Mouse (Mus musculus) hindbrain, embryonic 16.5 days (tissue): Measurements from ENCODE around the gene Ddx50. TPM values are rescaled to one million over a fixed set of nuclear protein-coding genes. Genes with fewer than 3 reads are reported as not detected.

Experiments used
- ATAC-seq: fragments of 200-750 bp; cut with Nextera tagmentation; 2 replicates; pipeline ENCODE4 v1.8.0; 2017; ENCODE audit warnings: moderate TSS enrichment, moderate library complexity
- H3K27ac ChIP-seq: fragments of 300-500 bp; sonication (generic); 2 replicates; pipeline ENCODE4 v1.5.1; 2014; ENCODE audit warnings: low read depth, mild to moderate bottlenecking, control low read depth, low read length, moderate library complexity
- H3K27me3 ChIP-seq: fragments of 300-500 bp; sonication (generic); replicated peaks from 2 replicates; pipeline ENCODE4 v1.6.1; 2014; ENCODE audit warnings: low read length; ENCODE audit not compliant: control insufficient read depth, insufficient read depth
- H3K36me3 ChIP-seq: fragments of 300-500 bp; sonication (generic); 2 replicates; pipeline ENCODE4 v1.6.1; 2014; ENCODE audit warnings: mild to moderate bottlenecking, low read length, moderate library complexity, mixed read lengths; ENCODE audit not compliant: control insufficient read depth, insufficient read depth
- H3K4me1 ChIP-seq: fragments of 300-500 bp; sonication (generic); 2 replicates; pipeline ENCODE4 v1.6.1; 2014; ENCODE audit warnings: low read depth, low read length; ENCODE audit not compliant: control insufficient read depth, insufficient read depth
- H3K4me2 ChIP-seq: fragments of 300-500 bp; sonication (generic); 2 replicates; pipeline ENCODE4 v1.6.1; 2014; ENCODE audit warnings: mild to moderate bottlenecking, low read length, control low read depth, moderate library complexity
- H3K4me3 ChIP-seq: fragments of 300-500 bp; sonication (generic); 2 replicates; pipeline ENCODE4 v1.5.1; 2014; ENCODE audit warnings: mild to moderate bottlenecking, low read length, control low read depth, moderate library complexity
- H3K9ac ChIP-seq: fragments of 300-500 bp; sonication (generic); 2 replicates; pipeline ENCODE4 v1.6.1; 2014; ENCODE audit warnings: low read depth, mild to moderate bottlenecking, control low read depth, low read length, moderate library complexity
- H3K9me3 ChIP-seq: fragments of 300-500 bp; sonication (generic); 2 replicates; pipeline ENCODE4 v1.6.1; 2014; ENCODE audit warnings: mild to moderate bottlenecking, low read length, moderate library complexity; ENCODE audit not compliant: control insufficient read depth
- WGBS: fragments of 180-500 bp; shearing (Covaris S2); extraction: QIAGEN DNeasy Blood & Tissue Kit; methylation state at CpG from one replicate; pipeline ENCODE4 v1.1.7; 2014; 5-methylcytosine and 5-hydroxymethylcytosine counted together
- polyA plus RNA-seq: library from polyadenylated mRNA; unstranded; fragments of >200 nt; fragmentation: Nextera tagmentation; extraction: Ambion mirVana; gene quantifications from 2 replicates; pipeline ENCODE4 v1.2.1, GENCODE M21; 2015

Ddx50 gene
- 76.3 and 82.0 TPM in 2 replicates for polyA plus RNA-seq

DNA sequence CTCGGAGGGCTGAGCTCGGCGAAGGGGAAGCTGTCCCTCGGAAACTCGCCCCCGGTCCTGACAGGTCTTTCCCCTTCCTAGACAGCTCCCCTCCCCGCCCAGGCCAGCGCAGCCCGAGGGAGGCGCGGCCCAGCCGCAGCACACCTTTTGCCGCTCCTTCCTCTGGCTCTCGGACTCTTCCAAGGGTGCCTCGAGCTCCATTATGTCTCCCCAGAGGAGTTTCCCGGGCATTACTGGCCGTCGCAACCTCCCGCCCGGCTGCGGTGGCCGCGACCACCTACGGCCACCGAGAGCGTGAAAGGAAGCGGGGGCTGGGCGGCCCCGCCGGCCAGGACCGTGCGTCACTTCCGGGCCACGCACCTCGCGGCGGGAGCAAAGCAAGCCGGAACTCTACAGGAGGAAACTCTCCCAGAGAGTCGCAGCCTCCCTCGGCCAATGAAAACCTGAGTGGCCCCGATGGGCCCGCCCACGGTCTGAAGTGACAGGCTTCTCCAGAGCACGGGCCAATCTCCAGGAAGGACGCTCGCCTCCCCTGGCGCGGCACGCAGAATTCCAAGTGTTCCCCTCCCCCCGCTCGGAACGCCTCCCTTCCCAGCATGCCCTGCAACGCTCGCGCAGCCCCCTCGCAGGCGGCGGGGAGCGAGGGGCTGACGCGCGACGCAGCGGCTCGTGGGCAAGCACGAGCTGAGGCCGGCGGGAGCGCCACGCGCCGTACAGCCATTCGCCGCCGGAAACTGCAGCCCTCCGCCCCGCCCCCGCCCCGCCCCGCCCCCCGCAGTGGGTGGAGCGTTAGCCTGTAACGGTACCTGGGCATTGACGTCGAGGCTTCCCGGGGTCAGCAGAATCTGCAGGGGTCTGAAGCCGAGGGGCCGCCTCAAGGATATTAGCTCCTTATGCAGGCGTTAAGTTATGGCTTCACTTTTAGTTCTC, at the start of gene Ddx50:
Gene Ddx50, minus strand, starts transcription at position 338 of the 930 bp plus-strand sequence.
- peak within 1 kb of the TSS; percentile 91 for H3K4me2 ChIP-seq
- H3K9ac ChIP-seq, result peak within 1 kb of the TSS; percentile 89
- ATAC-seq, result peak; percentile 100
- WGBS, result under 1% methylated on average over 81 of the region's 89 CpGs
- H3K27ac ChIP-seq, result peak within 1 kb of the TSS; percentile 96
- H3K27me3 ChIP-seq, result no peaks in the 10 kb centered on the region
- no peaks in the 10 kb centered on the region for H3K9me3 ChIP-seq
- peak within 1 kb of the TSS; percentile 87 for H3K4me3 ChIP-seq
- H3K4me1 ChIP-seq, result peaks cover 12% of the 10 kb centered on the region
- peaks cover 3% of the 10 kb centered on the region for H3K36me3 ChIP-seq

- Histone ChIP-seq H3K9me3 (no peaks in the 10 kb centered on the region), H3K9ac (no peak overlapping the region), H3K4me2 (no peak overlapping the region), H3K27me3 (peaks cover 5% of the 10 kb centered on the region; the same call in 1 of the 2 replicates), H3K4me1 (no peaks in the 10 kb centered on the region), H3K36me3 (no peaks in the 10 kb centered on the region), H3K4me3 (no peak overlapping the region), H3K27ac (no peak overlapping the region)
- ATAC-seq, result no peak
- 54% methylated on average over 8 of the region's 8 CpGs for WGBS
These were observed 41.8 kb upstream of the Ddx50 start for GRCm38 (mm10) chr10:62692771-62693170.

GRCm38 (mm10) chr10:62692244-62692643, 41.2 kb upstream of the Ddx50 start:
- WGBS, result 74% methylated on average over 3 of the region's 3 CpGs
- H3K9ac ChIP-seq, result no peak overlapping the region

GRCm38 (mm10) chr10:62687032-62687674, 36.1 kb upstream of the Ddx50 start:
- no peaks in the 10 kb centered on the region for H3K9me3 ChIP-seq
- H3K9ac ChIP-seq, result 0 out of 2 replicates have a peak overlapping the region, but pooled peaks have one; percentile 13
- peaks cover 7% of the 10 kb centered on the region; the same call in 1 of the 2 replicates for H3K27me3 ChIP-seq
- no peak overlapping the region for H3K4me3 ChIP-seq
- H3K27ac ChIP-seq, result peak overlapping the region; percentile 9
- ATAC-seq, result peak; percentile 92
- H3K36me3 ChIP-seq, result no peaks in the 10 kb centered on the region
- H3K4me2 ChIP-seq, result peak overlapping the region; percentile 26; the same call in 1 of the 2 replicates
- peaks cover 7% of the 10 kb centered on the region for H3K4me1 ChIP-seq
- 24% methylated on average over 15 of the region's 15 CpGs for WGBS

More at GRCm38 (mm10) chr10:62692244-62692643, 41.2 kb upstream of the Ddx50 start:
- Histone ChIP-seq H3K4me3 (no peak overlapping the region), H3K27ac (no peak overlapping the region), H3K9me3 (no peaks in the 10 kb centered on the region), H3K4me2 (no peak overlapping the region), H3K27me3 (peaks cover 5% of the 10 kb centered on the region; the same call in 1 of the 2 replicates), H3K36me3 (no peaks in the 10 kb centered on the region), H3K4me1 (peaks cover 4% of the 10 kb centered on the region)
- no peak for ATAC-seq

GRCm38 (mm10) chr10:62683043-62683442, 32.0 kb upstream of the Ddx50 start:
- Histone ChIP-seq H3K27ac (no peak overlapping the region), H3K4me1 (peaks cover 7% of the 10 kb centered on the region), H3K9ac (no peak overlapping the region), H3K27me3 (0 out of 2 replicates have a peak, but pooled peaks cover 3% of the 10 kb centered on the region), H3K4me2 (no peak overlapping the region), H3K36me3 (no peaks in the 10 kb centered on the region), H3K9me3 (no peaks in the 10 kb centered on the region; the same call in 1 of the 2 replicates), H3K4me3 (no peak overlapping the region)
- no peak for ATAC-seq
- WGBS, result 56% methylated on average over 5 of the region's 5 CpGs

DNA sequence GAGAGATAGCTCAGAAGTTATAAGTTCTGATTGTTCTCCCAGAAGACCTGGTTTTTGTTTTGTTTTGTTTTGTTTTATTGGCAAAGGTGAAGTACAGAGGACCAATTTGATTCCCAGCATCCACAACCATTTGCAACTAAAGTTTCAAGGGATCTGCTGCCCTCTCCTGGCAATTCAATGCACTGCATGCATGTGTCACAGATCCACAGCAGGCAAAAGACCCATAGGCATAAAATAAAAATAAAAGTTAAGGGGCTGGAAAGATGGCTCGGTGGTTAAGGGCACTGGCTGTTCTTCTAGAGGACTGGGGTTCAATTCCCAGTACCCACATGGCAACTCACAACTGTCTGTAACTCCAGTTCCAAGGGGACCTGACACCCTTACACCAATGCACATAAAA, 28.8 kb upstream of the Ddx50 start:
- 69% methylated on average over 1 of the region's 1 CpGs for WGBS
- Histone ChIP-seq H3K9me3 (no peaks in the 10 kb centered on the region; the same call in 1 of the 2 replicates), H3K27me3 (no peaks in the 10 kb centered on the region), H3K4me1 (no peaks in the 10 kb centered on the region), H3K27ac (no peak overlapping the region), H3K4me2 (no peak overlapping the region), H3K4me3 (no peak overlapping the region), H3K36me3 (no peaks in the 10 kb centered on the region), H3K9ac (no peak overlapping the region)
- ATAC-seq, result no peak

DNA sequence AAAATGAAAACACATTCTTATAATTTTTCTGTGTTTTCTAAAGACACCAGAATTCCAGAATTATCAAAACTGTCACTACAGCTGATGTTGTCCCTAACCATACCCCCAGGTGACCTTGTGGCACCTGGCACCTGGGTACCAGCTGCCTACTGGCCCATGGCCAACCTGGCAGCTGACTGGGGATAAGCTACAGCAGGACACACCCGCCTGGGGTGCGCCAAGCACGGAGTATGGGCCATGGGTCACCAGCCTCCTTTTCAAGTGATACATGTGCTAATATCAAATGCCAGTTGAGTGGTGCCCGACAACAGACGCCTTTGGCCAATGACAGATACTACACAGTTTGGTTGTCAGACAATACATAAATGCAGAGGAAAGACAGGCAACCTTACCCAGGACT, 26.3 kb upstream of the Ddx50 start:
- no peak for ATAC-seq
- Histone ChIP-seq H3K27me3 (no peaks in the 10 kb centered on the region), H3K9me3 (no peaks in the 10 kb centered on the region; the same call in 1 of the 2 replicates), H3K4me3 (no peak overlapping the region), H3K4me1 (no peaks in the 10 kb centered on the region), H3K27ac (no peak overlapping the region), H3K9ac (no peak overlapping the region), H3K4me2 (no peak overlapping the region), H3K36me3 (no peaks in the 10 kb centered on the region)
- 71% methylated on average over 5 of the region's 5 CpGs for WGBS

- no peak overlapping the region for H3K9ac ChIP-seq
- H3K36me3 ChIP-seq, result no peaks in the 10 kb centered on the region
- no peak overlapping the region for H3K4me2 ChIP-seq
- H3K4me1 ChIP-seq, result no peaks in the 10 kb centered on the region
- H3K27ac ChIP-seq, result no peak overlapping the region
- 90% methylated on average over 6 of the region's 6 CpGs for WGBS
- H3K4me3 ChIP-seq, result no peak overlapping the region
- H3K9me3 ChIP-seq, result no peaks in the 10 kb centered on the region; the same call in 1 of the 2 replicates
- ATAC-seq, result no peak
- no peaks in the 10 kb centered on the region for H3K27me3 ChIP-seq
These were observed 25.2 kb upstream of the Ddx50 start for GRCm38 (mm10) chr10:62676196-62676595.

GRCm38 (mm10) chr10:62672359-62672758, 21.3 kb upstream of the Ddx50 start:
- no peak overlapping the region for H3K4me2 ChIP-seq
- WGBS, result 90% methylated on average over 2 of the region's 2 CpGs
- no peak overlapping the region for H3K9ac ChIP-seq
- no peaks in the 10 kb centered on the region for H3K36me3 ChIP-seq
- no peak for ATAC-seq
- no peaks in the 10 kb centered on the region for H3K9me3 ChIP-seq
- no peak overlapping the region for H3K4me3 ChIP-seq
- H3K27ac ChIP-seq, result no peak overlapping the region
- no peaks in the 10 kb centered on the region for H3K27me3 ChIP-seq
- no peaks in the 10 kb centered on the region for H3K4me1 ChIP-seq
